ENCODE assay signal across 8 mouse cellular contexts in the genomic region with DNA sequence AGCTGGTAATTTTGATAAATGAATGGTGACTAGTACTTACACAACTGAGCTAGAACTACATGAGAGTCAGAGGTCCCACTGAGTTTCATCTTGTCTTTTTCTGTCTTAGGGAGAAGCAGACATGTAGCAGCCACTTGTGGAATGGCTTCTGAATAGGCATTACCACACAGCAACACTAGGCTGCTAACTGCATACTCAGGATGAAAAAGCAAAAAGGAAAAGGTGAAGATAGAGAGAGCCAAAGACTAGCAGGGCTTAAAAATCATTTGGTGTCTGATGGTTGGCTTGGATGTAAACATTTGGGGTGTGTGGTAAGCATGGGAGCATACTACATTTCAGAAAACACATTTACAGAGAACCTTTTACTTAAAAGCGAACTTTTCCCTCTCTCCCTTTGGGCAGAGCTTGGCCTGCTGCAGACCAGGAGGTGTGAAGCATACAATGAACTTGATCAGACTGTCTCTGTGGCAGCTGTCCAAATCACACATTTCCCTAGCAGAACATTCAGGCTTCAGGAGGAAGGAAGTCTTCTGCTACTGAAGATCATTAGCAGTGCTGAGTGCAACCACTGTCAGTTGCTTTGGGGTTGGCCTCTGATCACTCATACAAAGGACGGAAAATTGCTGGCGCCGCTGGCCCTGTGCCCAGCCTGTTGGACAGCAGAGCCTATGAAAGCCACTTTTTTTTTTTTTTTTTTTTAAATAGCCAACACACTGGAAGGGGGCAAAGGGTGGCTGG.
DNase-seq lines count a peak whose midpoint lies in the region; ATAC-seq and TF ChIP-seq lines count a peak whose summit lies in the region.

No protein-coding gene starts in this region.

- H3K27ac ChIP-seq in forebrain, embryonic 11.5 days (ENCODE audit: low read depth, low read length) = no peak overlapping the region
- H3K27ac ChIP-seq in forebrain, embryonic 10.5 days = no peak overlapping the region
- H3K27ac ChIP-seq in cerebellum, adult 2 months (ENCODE audit: insufficient read depth, low read length) = no peak overlapping the region
- H3K27ac ChIP-seq in hindbrain, embryonic 13.5 days = no peak overlapping the region

- H3K9me3 ChIP-seq in forebrain, embryonic 11.5 days (ENCODE audit: control insufficient read depth, low read length) = no peaks in the 10 kb centered on the region
- no peaks in the 10 kb centered on the region for H3K9me3 ChIP-seq in forebrain, embryonic 10.5 days
- H3K9me3 ChIP-seq in hindbrain, embryonic 13.5 days = no peaks in the 10 kb centered on the region

- TF ChIP-seq POLR2A in cerebellum, adult 2 months (IDR thresholded peaks at IDR 0.05; ENCODE audit: borderline replicate concordance, insufficient read depth, low read length) = no peak

- ATAC-seq in forebrain, embryonic 11.5 days (replicated peaks; ENCODE audit: low FRiP score) = peak; percentile 61; the same call in 1 of the 2 replicates
- peak; percentile 78 for ATAC-seq in hindbrain, embryonic 13.5 days (ENCODE audit: low FRiP score)
- no peak for ATAC-seq in inflammation-experienced regulatory T-cells, adult 6 months

- 69% methylated on average over 4 of the region's 4 CpGs for WGBS in forebrain, embryonic 11.5 days
- 79% methylated on average over 4 of the region's 4 CpGs for WGBS in forebrain, embryonic 10.5 days
- WGBS in cerebellum, adult 2 months = 19% methylated on average over 4 of the region's 4 CpGs
- 49% methylated on average over 4 of the region's 4 CpGs for WGBS in hindbrain, embryonic 13.5 days

- DNase-seq in forebrain, embryonic 11.5 days (ENCODE audit: low spot score) = peak; percentile 53
- no peak for DNase-seq in forebrain, embryonic 10.5 days (ENCODE audit: extremely low spot score, low spot score)
- DNase-seq in cerebellum, adult 2 months = peak; percentile 26 to 39
- DNase-seq in gastrocnemius, adult 8-10 months (ENCODE audit: low spot score in 2 of 2) = peak; percentile 8 to 16
- DNase-seq in layer of hippocampus, postnatal 14 days (ENCODE audit: low spot score in 2 of 2) = peak; percentile 16 to 32
- peak; percentile 83 to 93 for DNase-seq in lung, postnatal 4 days

- H3K4me3 ChIP-seq in forebrain, embryonic 11.5 days (ENCODE audit: low read depth, low read length) = no peak overlapping the region
- H3K4me3 ChIP-seq in forebrain, embryonic 10.5 days = no peak overlapping the region
- H3K4me3 ChIP-seq in cerebellum, adult 2 months (replicated peaks; ENCODE audit: insufficient read depth, low read depth, low read length) = no peak overlapping the region
- H3K4me3 ChIP-seq in hindbrain, embryonic 13.5 days = no peak overlapping the region

- H3K9ac ChIP-seq in forebrain, embryonic 11.5 days (ENCODE audit: low read length) = no peak overlapping the region
- H3K9ac ChIP-seq in hindbrain, embryonic 13.5 days = no peak overlapping the region

- H3K4me2 ChIP-seq in forebrain, embryonic 11.5 days (ENCODE audit: low read depth, low read length, severe bottlenecking) = no peak overlapping the region
- H3K4me2 ChIP-seq in hindbrain, embryonic 13.5 days = no peak overlapping the region

- H3K36me3 ChIP-seq in forebrain, embryonic 11.5 days (ENCODE audit: control insufficient read depth, insufficient read depth, low read length) = no peaks in the 10 kb centered on the region
- H3K36me3 ChIP-seq in forebrain, embryonic 10.5 days (replicated peaks) = no peaks in the 10 kb centered on the region
- H3K36me3 ChIP-seq in hindbrain, embryonic 13.5 days = no peaks in the 10 kb centered on the region

- H3K4me1 ChIP-seq in forebrain, embryonic 11.5 days (replicated peaks; ENCODE audit: control insufficient read depth, insufficient read depth, low read length) = no peaks in the 10 kb centered on the region
- H3K4me1 ChIP-seq in forebrain, embryonic 10.5 days = peaks cover 20% of the 10 kb centered on the region
- H3K4me1 ChIP-seq in cerebellum, adult 2 months (ENCODE audit: control insufficient read depth, insufficient read depth, low read length) = no peaks in the 10 kb centered on the region
- H3K4me1 ChIP-seq in hindbrain, embryonic 13.5 days (replicated peaks) = peaks cover 9% of the 10 kb centered on the region

- no peak for TF ChIP-seq CTCF in cerebellum, adult 2 months (IDR thresholded peaks at IDR 0.05; ENCODE audit: borderline replicate concordance, insufficient read depth, low read depth, low read length)

- no peaks in the 10 kb centered on the region for H3K27me3 ChIP-seq in forebrain, embryonic 11.5 days (ENCODE audit: control insufficient read depth, insufficient read depth, low read length)
- H3K27me3 ChIP-seq in forebrain, embryonic 10.5 days (ENCODE audit: poor library complexity, severe bottlenecking) = no peaks in the 10 kb centered on the region
- H3K27me3 ChIP-seq in cerebellum, adult 2 months (ENCODE audit: control insufficient read depth, insufficient read depth, low read length) = no peaks in the 10 kb centered on the region
- no peaks in the 10 kb centered on the region for H3K27me3 ChIP-seq in hindbrain, embryonic 13.5 days
